Mouse (Mus musculus): ENCODE results near the gene Paics. TPM values are rescaled to one million over a fixed set of nuclear protein-coding genes. Genes with fewer than 3 reads are reported as not detected.

The Paics gene
- total and polyA plus RNA-seq, 2 experiments from 2014 or later: 142 to 152 TPM

DNA sequence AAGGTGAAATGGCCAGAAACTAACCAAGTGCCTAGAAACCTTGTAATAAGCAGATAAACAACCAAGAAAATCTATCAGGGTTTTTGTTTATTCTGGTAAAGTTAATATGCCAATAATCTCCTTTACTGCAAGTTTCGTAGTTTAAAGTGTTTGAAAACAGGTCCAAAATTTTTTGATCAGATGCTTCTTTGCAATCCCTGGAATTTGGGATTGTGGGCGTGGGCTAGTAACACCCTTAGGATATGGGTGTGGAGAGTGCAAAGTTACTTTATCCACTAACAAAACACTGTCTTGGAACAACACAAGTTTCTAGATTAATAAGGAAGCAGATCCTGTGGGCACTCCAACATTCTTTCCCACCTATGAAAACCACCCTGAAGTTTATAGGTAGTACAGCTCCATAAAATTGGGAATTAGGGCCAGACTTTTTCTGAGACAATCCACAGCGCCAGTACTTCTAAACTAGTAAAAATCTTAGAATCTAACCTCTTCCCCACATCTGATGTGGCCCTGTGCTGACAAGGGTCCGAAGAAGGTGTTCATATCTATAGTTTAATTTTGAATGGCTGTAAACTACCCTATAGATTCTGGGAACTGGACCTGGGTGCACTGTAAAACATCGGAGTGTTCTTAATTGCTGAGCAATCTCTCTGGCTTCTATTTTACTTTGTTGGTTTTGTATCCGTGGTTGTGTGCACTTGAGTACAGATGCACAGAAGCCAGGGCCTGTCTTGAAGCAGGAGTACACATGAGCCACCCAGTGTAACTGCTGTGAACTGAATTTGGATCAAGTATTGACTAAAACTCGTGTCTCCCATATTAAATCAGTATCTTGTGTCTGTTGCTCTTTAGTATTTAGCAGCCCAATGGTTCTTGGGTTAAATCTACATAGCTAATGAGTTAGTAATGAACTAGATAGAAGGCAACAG lies 1.3 kb downstream of the Paics start:
- ATAC-seq: no peak
- Histone ChIP-seq H3K27me3 (ENCODE audit: insufficient read depth, low read length) (no peaks in the 10 kb centered on the region), H3K4me3 (ENCODE audit: low read depth, low read length) (peak overlapping the region; percentile 69), H3K4me2 (ENCODE audit: low read depth) (peak overlapping the region; percentile 86), H3K36me3 (ENCODE audit: insufficient read depth) (peaks cover 10% of the 10 kb centered on the region), H3K4me1 (ENCODE audit: insufficient read depth) (peaks cover 14% of the 10 kb centered on the region), H3K9me3 (ENCODE audit: low read length) (no peaks in the 10 kb centered on the region), H3K9ac (peak overlapping the region; percentile 62), H3K27ac (ENCODE audit: low read depth, low read length) (no peak overlapping the region)
- WGBS: 13% methylated on average over 7 of the region's 7 CpGs
- DNase-seq: no peak
- no peak for TF ChIP-seq CTCF (IDR thresholded peaks at IDR 0.05; ENCODE audit: low read depth)

DNA sequence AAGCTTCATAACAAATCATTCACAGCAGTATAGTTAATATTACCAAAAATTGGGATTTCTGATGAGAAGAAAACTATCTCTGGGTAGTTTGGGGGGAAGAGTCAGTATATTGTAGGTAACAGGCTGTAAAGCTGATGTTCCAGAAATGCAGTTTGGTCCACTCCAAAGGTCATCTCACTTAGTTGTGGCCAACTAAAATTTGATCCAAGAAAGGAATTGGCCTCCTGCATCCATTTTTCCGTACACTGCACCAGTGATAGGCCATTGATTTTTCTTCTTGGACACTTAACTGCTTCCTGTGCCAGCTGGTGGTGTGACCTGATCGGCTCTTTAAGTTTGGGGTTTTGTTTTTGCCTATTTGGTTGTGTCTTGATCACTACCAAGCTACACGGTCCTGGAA lies 2.7 kb downstream of the Paics start:
- Histone ChIP-seq H3K4me3 (ENCODE audit: low read depth, low read length) (no peak overlapping the region), H3K9me3 (ENCODE audit: low read length) (no peaks in the 10 kb centered on the region), H3K9ac (no peak overlapping the region), H3K4me1 (ENCODE audit: insufficient read depth) (peaks cover 14% of the 10 kb centered on the region), H3K27ac (ENCODE audit: low read depth, low read length) (no peak overlapping the region), H3K4me2 (ENCODE audit: low read depth) (no peak overlapping the region), H3K27me3 (ENCODE audit: insufficient read depth, low read length) (no peaks in the 10 kb centered on the region), H3K36me3 (ENCODE audit: insufficient read depth) (peaks cover 17% of the 10 kb centered on the region)
- 73% methylated on average over 3 of the region's 3 CpGs for WGBS
- no peak for ATAC-seq
- DNase-seq: no peak
- TF ChIP-seq CTCF (IDR thresholded peaks at IDR 0.05; ENCODE audit: low read depth): no peak

DNA sequence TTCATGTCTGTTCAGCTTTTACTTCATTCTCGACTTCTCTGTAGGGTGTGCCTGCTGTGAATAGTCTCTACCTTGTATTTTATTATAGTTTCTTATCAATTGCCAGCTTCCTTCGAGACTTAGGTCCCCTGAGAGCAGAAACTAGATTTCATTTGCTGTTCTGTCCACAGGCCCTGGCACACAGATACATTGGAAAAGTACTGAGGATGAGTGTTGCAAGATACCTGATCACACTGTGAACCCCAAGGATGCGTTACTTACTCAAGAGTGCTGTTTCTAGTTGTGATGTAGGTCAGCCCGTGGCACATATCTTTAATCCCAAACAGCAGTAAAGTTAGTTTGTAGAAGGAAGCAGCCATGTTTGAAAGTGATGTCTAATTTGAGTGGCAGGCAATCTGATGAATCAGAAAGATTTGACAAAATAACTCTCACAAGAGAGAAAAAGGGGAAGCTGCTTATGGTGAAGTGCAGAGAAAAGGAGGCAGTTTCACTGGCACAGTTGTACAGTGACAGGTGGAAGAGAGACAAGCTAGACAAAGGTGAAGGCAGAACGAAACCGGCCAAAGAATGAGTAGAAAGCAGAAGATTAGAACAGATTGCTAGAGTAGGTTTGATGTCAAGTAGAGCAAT lies 3.3 kb downstream of the Paics start:
- H3K9me3 ChIP-seq (ENCODE audit: low read length): no peaks in the 10 kb centered on the region
- H3K4me3 ChIP-seq (ENCODE audit: low read depth, low read length): no peak overlapping the region
- WGBS: 76% methylated on average over 6 of the region's 6 CpGs
- ATAC-seq: no peak
- peaks cover 14% of the 10 kb centered on the region for H3K4me1 ChIP-seq (ENCODE audit: insufficient read depth)
- no peak for TF ChIP-seq CTCF (IDR thresholded peaks at IDR 0.05; ENCODE audit: low read depth)
- no peak overlapping the region for H3K4me2 ChIP-seq (ENCODE audit: low read depth)
- no peak overlapping the region for H3K9ac ChIP-seq
- H3K27me3 ChIP-seq (ENCODE audit: insufficient read depth, low read length): no peaks in the 10 kb centered on the region
- DNase-seq: no peak
- H3K27ac ChIP-seq (ENCODE audit: low read depth, low read length): no peak overlapping the region
- H3K36me3 ChIP-seq (ENCODE audit: insufficient read depth): peaks cover 20% of the 10 kb centered on the region

DNA sequence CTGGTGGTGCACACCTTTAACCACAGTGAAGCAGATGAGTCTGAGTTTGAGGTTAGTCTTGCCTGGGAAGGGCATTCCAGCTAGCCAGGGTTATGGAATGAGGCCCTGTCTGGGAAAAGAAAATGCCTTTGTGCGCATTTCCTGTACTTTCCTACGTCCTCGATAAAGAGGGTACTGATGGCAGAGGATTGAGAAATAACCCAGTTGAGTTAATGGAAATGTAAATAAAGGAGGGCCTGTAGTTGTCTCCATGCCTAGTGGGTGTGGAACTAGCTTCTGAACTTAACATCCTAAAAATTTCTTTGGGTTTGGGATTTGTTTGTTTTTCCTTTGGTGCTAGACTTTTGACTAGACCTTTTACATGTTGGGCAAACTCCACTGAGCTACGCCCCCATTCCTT lies 4.4 kb downstream of the Paics start:
- no peak for TF ChIP-seq CTCF (IDR thresholded peaks at IDR 0.05; ENCODE audit: low read depth)
- no peak overlapping the region for H3K4me2 ChIP-seq (ENCODE audit: low read depth)
- no peaks in the 10 kb centered on the region for H3K9me3 ChIP-seq (ENCODE audit: low read length)
- peaks cover 25% of the 10 kb centered on the region for H3K36me3 ChIP-seq (ENCODE audit: insufficient read depth)
- ATAC-seq (no peak), DNase-seq (no peak)
- no peak overlapping the region for H3K9ac ChIP-seq
- peaks cover 4% of the 10 kb centered on the region for H3K4me1 ChIP-seq (ENCODE audit: insufficient read depth)
- WGBS: 92% methylated on average over 4 of the region's 4 CpGs
- no peak overlapping the region for H3K27ac ChIP-seq (ENCODE audit: low read depth, low read length)
- no peak overlapping the region for H3K4me3 ChIP-seq (ENCODE audit: low read depth, low read length)
- H3K27me3 ChIP-seq (ENCODE audit: insufficient read depth, low read length): no peaks in the 10 kb centered on the region

DNA sequence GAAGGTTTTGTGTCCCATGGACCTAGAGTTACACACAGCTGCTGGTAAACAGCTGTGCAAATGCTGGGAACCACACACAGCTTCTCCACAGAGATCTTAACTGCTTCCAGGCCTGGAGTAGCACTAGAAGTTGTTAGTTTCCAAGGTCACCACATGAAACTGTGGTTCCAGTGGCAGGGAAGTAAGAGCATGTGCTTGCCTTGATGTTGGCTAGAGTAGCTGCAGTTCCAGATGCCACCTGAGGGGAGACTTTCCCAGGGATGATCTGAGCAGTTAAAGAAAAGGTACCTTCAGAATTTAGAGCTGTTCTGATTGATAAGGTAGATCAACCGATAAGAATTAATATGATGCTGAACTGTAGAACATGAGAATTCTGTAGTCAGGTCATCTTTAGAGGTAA lies 6.8 kb downstream of the Paics start:
- no peak for ATAC-seq
- no peak for DNase-seq
- Histone ChIP-seq H3K4me2 (ENCODE audit: low read depth) (no peak overlapping the region), H3K27me3 (ENCODE audit: insufficient read depth, low read length) (no peaks in the 10 kb centered on the region), H3K4me3 (ENCODE audit: low read depth, low read length) (no peak overlapping the region), H3K36me3 (ENCODE audit: insufficient read depth) (peaks cover 40% of the 10 kb centered on the region), H3K4me1 (ENCODE audit: insufficient read depth) (no peaks in the 10 kb centered on the region), H3K9me3 (ENCODE audit: low read length) (no peaks in the 10 kb centered on the region), H3K9ac (no peak overlapping the region), H3K27ac (ENCODE audit: low read depth, low read length) (no peak overlapping the region)
- 93% methylated on average over 1 of the region's 1 CpGs for WGBS
- peak; percentile 49; the same call in 1 of the 2 replicates for TF ChIP-seq CTCF (IDR thresholded peaks at IDR 0.05; ENCODE audit: low read depth)

DNA sequence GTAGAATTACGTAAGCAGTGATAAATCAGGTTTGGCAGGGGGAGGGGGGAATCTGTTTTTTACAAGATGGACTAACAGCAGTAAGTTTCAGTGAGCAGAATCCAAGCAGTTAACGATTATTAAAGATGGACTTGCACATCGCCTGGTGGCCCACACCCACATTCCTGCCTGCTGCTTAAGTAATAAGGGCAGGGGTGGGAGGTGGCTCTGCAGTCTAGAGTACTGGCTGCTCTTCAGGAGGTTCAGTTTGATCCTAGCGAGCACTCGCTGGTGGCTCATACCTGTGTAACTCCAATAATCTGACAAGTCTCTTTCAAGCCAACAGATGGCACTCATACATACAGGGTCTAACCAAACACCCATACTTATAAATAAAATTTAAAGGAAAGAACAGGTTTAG lies 8.5 kb downstream of the Paics start:
- Histone ChIP-seq H3K27ac (ENCODE audit: low read depth, low read length) (no peak overlapping the region), H3K4me3 (ENCODE audit: low read depth, low read length) (no peak overlapping the region), H3K36me3 (ENCODE audit: insufficient read depth) (peaks cover 52% of the 10 kb centered on the region), H3K9me3 (ENCODE audit: low read length) (no peaks in the 10 kb centered on the region), H3K4me1 (ENCODE audit: insufficient read depth) (no peaks in the 10 kb centered on the region), H3K27me3 (ENCODE audit: insufficient read depth, low read length) (no peaks in the 10 kb centered on the region), H3K4me2 (ENCODE audit: low read depth) (no peak overlapping the region), H3K9ac (no peak overlapping the region)
- 82% methylated on average over 5 of the region's 5 CpGs for WGBS
- no peak for TF ChIP-seq CTCF (IDR thresholded peaks at IDR 0.05; ENCODE audit: low read depth)
- no peak for ATAC-seq
- DNase-seq: no peak

DNA sequence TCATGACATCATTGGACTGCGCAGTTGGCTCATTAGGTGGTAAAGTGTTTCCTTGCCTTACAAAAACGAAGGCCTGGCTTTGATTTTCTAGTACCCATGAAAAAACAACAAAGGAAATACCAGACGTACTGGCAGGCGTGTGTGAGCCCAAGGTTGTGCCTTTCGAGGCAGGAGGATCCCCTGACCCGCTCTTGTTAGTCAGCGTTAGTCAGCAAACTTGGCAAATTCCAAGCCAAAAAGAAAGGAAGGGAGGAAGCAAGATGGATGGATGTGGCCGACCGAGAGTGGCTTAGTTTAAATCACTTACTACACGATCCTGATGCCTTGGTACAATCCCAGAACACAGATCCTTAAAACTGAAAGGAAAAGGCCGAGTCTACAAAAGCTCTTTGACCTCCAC lies 11.4 kb downstream of the Paics start:
- ATAC-seq (no peak), DNase-seq (no peak)
- Histone ChIP-seq H3K4me3 (ENCODE audit: low read depth, low read length) (no peak overlapping the region), H3K9ac (no peak overlapping the region), H3K4me2 (ENCODE audit: low read depth) (no peak overlapping the region), H3K27ac (ENCODE audit: low read depth, low read length) (no peak overlapping the region), H3K9me3 (ENCODE audit: low read length) (no peaks in the 10 kb centered on the region), H3K36me3 (ENCODE audit: insufficient read depth) (peaks cover 54% of the 10 kb centered on the region), H3K4me1 (ENCODE audit: insufficient read depth) (no peaks in the 10 kb centered on the region), H3K27me3 (ENCODE audit: insufficient read depth, low read length) (no peaks in the 10 kb centered on the region)
- no peak for TF ChIP-seq CTCF (IDR thresholded peaks at IDR 0.05; ENCODE audit: low read depth)
- WGBS: 82% methylated on average over 11 of the region's 11 CpGs
